Mouse (Mus musculus): ENCODE measurements around the gene Ica1l. TPM values are rescaled to one million over a fixed set of nuclear protein-coding genes. Genes with fewer than 3 reads are reported as not detected.

Gene Ica1l
- polyA plus RNA-seq, 1 experiment from 2014 or later = 1.7 TPM

GRCm38 (mm10) chr1:60015511-60015910, 27.5 kb downstream of the Ica1l start:
- Histone ChIP-seq H3K4me2 (replicated peaks) (no peak overlapping the region), H3K27me3 (no peaks in the 10 kb centered on the region), H3K36me3 (no peaks in the 10 kb centered on the region), H3K4me1 (no peaks in the 10 kb centered on the region), H3K9ac (no peak overlapping the region), H3K27ac (no peak overlapping the region), H3K4me3 (no peak overlapping the region), H3K9me3 (no peaks in the 10 kb centered on the region)
- WGBS = 83% methylated on average over 6 of the region's 6 CpGs
- no peak for ATAC-seq (ENCODE audit: low FRiP score, low read depth)

GRCm38 (mm10) chr1:60013779-60014178, 29.2 kb downstream of the Ica1l start:
- no peak overlapping the region for H3K9ac ChIP-seq
- H3K4me3 ChIP-seq = no peak overlapping the region
- H3K27ac ChIP-seq = no peak overlapping the region
- WGBS = 86% methylated on average over 10 of the region's 10 CpGs
- no peaks in the 10 kb centered on the region for H3K4me1 ChIP-seq
- no peak overlapping the region for H3K4me2 ChIP-seq (replicated peaks)
- no peaks in the 10 kb centered on the region for H3K36me3 ChIP-seq
- no peaks in the 10 kb centered on the region for H3K9me3 ChIP-seq
- no peak for ATAC-seq (ENCODE audit: low FRiP score, low read depth)
- no peaks in the 10 kb centered on the region for H3K27me3 ChIP-seq

- no peak for ATAC-seq (ENCODE audit: low FRiP score, low read depth)
- Histone ChIP-seq H3K4me2 (replicated peaks) (no peak overlapping the region), H3K27ac (no peak overlapping the region), H3K27me3 (no peaks in the 10 kb centered on the region), H3K4me1 (no peaks in the 10 kb centered on the region), H3K9me3 (no peaks in the 10 kb centered on the region), H3K9ac (no peak overlapping the region), H3K4me3 (no peak overlapping the region), H3K36me3 (no peaks in the 10 kb centered on the region)
- 75% methylated on average over 2 of the region's 2 CpGs for WGBS
Observed at GRCm38 (mm10) chr1:60008743-60009142, 34.2 kb downstream of the Ica1l start.

- Histone ChIP-seq H3K36me3 (no peaks in the 10 kb centered on the region), H3K9ac (no peak overlapping the region), H3K4me1 (no peaks in the 10 kb centered on the region), H3K4me3 (no peak overlapping the region), H3K27ac (no peak overlapping the region), H3K4me2 (replicated peaks) (no peak overlapping the region), H3K27me3 (no peaks in the 10 kb centered on the region), H3K9me3 (no peaks in the 10 kb centered on the region)
- no peak for ATAC-seq (ENCODE audit: low FRiP score, low read depth)
- WGBS = 86% methylated on average over 10 of the region's 10 CpGs
Observed at GRCm38 (mm10) chr1:60007337-60007736, 35.6 kb downstream of the Ica1l start.

- Histone ChIP-seq H3K9ac (no peak overlapping the region), H3K4me1 (no peaks in the 10 kb centered on the region), H3K27me3 (no peaks in the 10 kb centered on the region), H3K4me3 (no peak overlapping the region), H3K4me2 (replicated peaks) (no peak overlapping the region), H3K9me3 (no peaks in the 10 kb centered on the region), H3K27ac (no peak overlapping the region), H3K36me3 (no peaks in the 10 kb centered on the region)
- 65% methylated on average over 2 of the region's 2 CpGs for WGBS
- ATAC-seq (ENCODE audit: low FRiP score, low read depth) = no peak
Observed at GRCm38 (mm10) chr1:60000319-60000718, 42.7 kb downstream of the Ica1l start.

GRCm38 (mm10) chr1:59997352-59997751, 45.6 kb downstream of the Ica1l start:
- 58% methylated on average over 5 of the region's 5 CpGs for WGBS
- H3K9me3 ChIP-seq = no peaks in the 10 kb centered on the region

GRCm38 (mm10) chr1:59995646-59996045, 47.3 kb downstream of the Ica1l start:
- no peak overlapping the region for H3K4me3 ChIP-seq
- no peak overlapping the region for H3K9ac ChIP-seq
- no peaks in the 10 kb centered on the region for H3K4me1 ChIP-seq
- no peaks in the 10 kb centered on the region for H3K9me3 ChIP-seq
- no peak for ATAC-seq (ENCODE audit: low FRiP score, low read depth)
- no peak overlapping the region for H3K27ac ChIP-seq
- WGBS = 50% methylated on average over 3 of the region's 3 CpGs
- H3K27me3 ChIP-seq = no peaks in the 10 kb centered on the region
- H3K36me3 ChIP-seq = peaks cover 12% of the 10 kb centered on the region
- H3K4me2 ChIP-seq (replicated peaks) = no peak overlapping the region

More at GRCm38 (mm10) chr1:59997352-59997751, 45.6 kb downstream of the Ica1l start:
- Histone ChIP-seq H3K36me3 (peaks cover 2% of the 10 kb centered on the region), H3K4me2 (replicated peaks) (no peak overlapping the region), H3K27me3 (no peaks in the 10 kb centered on the region), H3K4me1 (no peaks in the 10 kb centered on the region), H3K4me3 (no peak overlapping the region), H3K27ac (no peak overlapping the region), H3K9ac (no peak overlapping the region)
- ATAC-seq (ENCODE audit: low FRiP score, low read depth) = no peak

GRCm38 (mm10) chr1:59987399-59988040, 55.5 kb downstream of the Ica1l start:
- Histone ChIP-seq H3K4me1 (0 out of 2 replicates have a peak, but pooled peaks cover 4% of the 10 kb centered on the region), H3K27me3 (no peaks in the 10 kb centered on the region), H3K27ac (no peak overlapping the region), H3K4me3 (no peak overlapping the region), H3K9me3 (no peaks in the 10 kb centered on the region), H3K4me2 (replicated peaks) (no peak overlapping the region), H3K36me3 (peaks cover 41% of the 10 kb centered on the region), H3K9ac (no peak overlapping the region)
- no peak for ATAC-seq (ENCODE audit: low FRiP score, low read depth)
- 96% methylated on average over 3 of the region's 3 CpGs for WGBS

- Histone ChIP-seq H3K9me3 (no peaks in the 10 kb centered on the region), H3K36me3 (peaks cover 40% of the 10 kb centered on the region), H3K27me3 (no peaks in the 10 kb centered on the region), H3K4me2 (replicated peaks) (no peak overlapping the region), H3K9ac (no peak overlapping the region), H3K4me1 (0 out of 2 replicates have a peak, but pooled peaks cover 4% of the 10 kb centered on the region), H3K27ac (no peak overlapping the region), H3K4me3 (no peak overlapping the region)
- no peak for ATAC-seq (ENCODE audit: low FRiP score, low read depth)
Observed at GRCm38 (mm10) chr1:59986626-59987025, 56.4 kb downstream of the Ica1l start.

GRCm38 (mm10) chr1:59967291-59967690, 75.7 kb downstream of the Ica1l start:
- H3K4me1 ChIP-seq = no peaks in the 10 kb centered on the region
- ATAC-seq (ENCODE audit: low FRiP score, low read depth) = no peak
- H3K4me2 ChIP-seq (replicated peaks) = no peak overlapping the region
- no peak overlapping the region for H3K9ac ChIP-seq
- WGBS = 92% methylated on average over 4 of the region's 4 CpGs
- peaks cover 56% of the 10 kb centered on the region for H3K36me3 ChIP-seq
- H3K4me3 ChIP-seq = no peak overlapping the region
- no peak overlapping the region for H3K27ac ChIP-seq
- no peaks in the 10 kb centered on the region for H3K9me3 ChIP-seq
- no peaks in the 10 kb centered on the region for H3K27me3 ChIP-seq

GRCm38 (mm10) chr1:59966171-59966785, 76.7 kb downstream of the Ica1l start:
- WGBS = 74% methylated on average over 6 of the region's 6 CpGs
- Histone ChIP-seq H3K9ac (no peak overlapping the region), H3K27ac (no peak overlapping the region), H3K4me1 (no peaks in the 10 kb centered on the region), H3K4me3 (no peak overlapping the region), H3K27me3 (no peaks in the 10 kb centered on the region), H3K9me3 (no peaks in the 10 kb centered on the region), H3K4me2 (replicated peaks) (no peak overlapping the region), H3K36me3 (peaks cover 54% of the 10 kb centered on the region)
- no peak for ATAC-seq (ENCODE audit: low FRiP score, low read depth)

GRCm38 (mm10) chr1:59959941-59960340, 83.0 kb downstream of the Ica1l start:
- Histone ChIP-seq H3K27ac (no peak overlapping the region), H3K4me3 (no peak overlapping the region), H3K9ac (no peak overlapping the region), H3K9me3 (no peaks in the 10 kb centered on the region), H3K36me3 (peaks cover 41% of the 10 kb centered on the region), H3K27me3 (no peaks in the 10 kb centered on the region), H3K4me2 (replicated peaks) (no peak overlapping the region), H3K4me1 (no peaks in the 10 kb centered on the region)
- ATAC-seq (ENCODE audit: low FRiP score, low read depth) = no peak
- WGBS = 91% methylated on average over 1 of the region's 1 CpGs

- H3K36me3 ChIP-seq = peaks cover 18% of the 10 kb centered on the region
- 80% methylated on average over 3 of the region's 3 CpGs for WGBS
- no peaks in the 10 kb centered on the region for H3K27me3 ChIP-seq
- H3K27ac ChIP-seq = no peak overlapping the region
- no peak overlapping the region for H3K4me3 ChIP-seq
- H3K4me1 ChIP-seq = no peaks in the 10 kb centered on the region
- H3K9ac ChIP-seq = no peak overlapping the region
- no peak for ATAC-seq (ENCODE audit: low FRiP score, low read depth)
- no peak overlapping the region for H3K4me2 ChIP-seq (replicated peaks)
- no peaks in the 10 kb centered on the region for H3K9me3 ChIP-seq
Observed at GRCm38 (mm10) chr1:59957206-59957605, 85.8 kb downstream of the Ica1l start.

All from limb, embryonic 13.5 days (tissue).